Mouse (Mus musculus): Measurements from ENCODE around the gene Fgfrl1. TPM values are rescaled to one million over a fixed set of nuclear protein-coding genes. Genes with fewer than 3 reads are reported as not detected.
A peak's percentile ranks its signal among the peaks of the same experiment; 100 is the strongest.
"Not testable (repeated sequence)": the region's sequence is repeated elsewhere in the genome, so short reads cannot be mapped to it uniquely, and the experiment has no call there.

Fgfrl1 gene
- polyA plus RNA-seq, 1 experiment from 2014 or later: 26.8 TPM

DNA sequence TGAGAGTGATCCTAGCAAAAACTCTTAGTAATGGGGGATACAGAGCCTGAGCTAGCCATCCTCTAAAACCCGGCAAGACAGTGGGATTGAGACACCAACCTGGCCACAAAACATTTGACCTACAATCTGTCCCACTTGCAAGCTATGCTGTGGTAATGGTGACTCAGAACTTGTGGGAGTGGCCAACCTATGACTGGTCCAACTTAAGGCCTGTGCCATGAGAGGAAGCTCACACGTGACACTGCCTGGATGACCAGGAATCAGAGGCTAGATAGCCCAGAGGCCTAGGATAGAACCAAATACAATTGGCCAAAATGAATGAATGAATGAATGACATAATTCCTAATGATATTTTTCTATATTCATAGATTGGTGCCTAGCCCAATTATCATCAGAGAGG is 49.7 kb downstream of the Fgfrl1 start:
- Histone ChIP-seq H3K27ac (no peak overlapping the region), H3K9me3 (replicated peaks) (no peaks in the 10 kb centered on the region), H3K9ac (no peak overlapping the region), H3K4me1 (no peaks in the 10 kb centered on the region), H3K36me3 (no peaks in the 10 kb centered on the region), H3K27me3 (no peaks in the 10 kb centered on the region), H3K4me2 (no peak overlapping the region), H3K4me3 (replicated peaks) (no peak overlapping the region)
- ATAC-seq (replicated peaks; ENCODE audit: low FRiP score): no peak
- 82% methylated on average over 2 of the region's 2 CpGs for WGBS

DNA sequence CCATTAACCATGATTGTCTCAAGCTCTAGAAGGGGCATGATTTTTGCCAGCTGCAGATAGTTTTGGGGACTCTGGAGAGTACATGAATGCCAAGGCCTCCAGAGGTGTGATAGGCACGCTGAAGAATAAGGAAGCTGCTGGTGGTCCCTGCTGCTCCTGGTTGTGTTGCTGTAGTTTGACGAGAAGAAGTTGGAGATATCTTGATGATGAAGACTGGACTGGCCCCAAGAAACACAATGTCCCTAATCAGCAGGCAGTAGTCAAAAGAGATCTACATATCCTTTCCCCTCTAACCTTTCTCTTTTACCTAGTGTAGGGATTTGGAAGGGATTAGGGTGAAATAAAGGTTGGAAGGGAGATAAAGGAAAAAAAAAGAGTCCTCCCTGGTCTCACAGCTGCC is 50.4 kb downstream of the Fgfrl1 start:
- Histone ChIP-seq H3K27me3 (no peaks in the 10 kb centered on the region), H3K27ac (no peak overlapping the region), H3K4me2 (no peak overlapping the region), H3K9ac (no peak overlapping the region), H3K36me3 (no peaks in the 10 kb centered on the region), H3K4me1 (no peaks in the 10 kb centered on the region), H3K9me3 (replicated peaks) (no peaks in the 10 kb centered on the region), H3K4me3 (replicated peaks) (no peak overlapping the region)
- ATAC-seq (replicated peaks; ENCODE audit: low FRiP score): no peak
- 68% methylated on average over 2 of the region's 2 CpGs for WGBS

DNA sequence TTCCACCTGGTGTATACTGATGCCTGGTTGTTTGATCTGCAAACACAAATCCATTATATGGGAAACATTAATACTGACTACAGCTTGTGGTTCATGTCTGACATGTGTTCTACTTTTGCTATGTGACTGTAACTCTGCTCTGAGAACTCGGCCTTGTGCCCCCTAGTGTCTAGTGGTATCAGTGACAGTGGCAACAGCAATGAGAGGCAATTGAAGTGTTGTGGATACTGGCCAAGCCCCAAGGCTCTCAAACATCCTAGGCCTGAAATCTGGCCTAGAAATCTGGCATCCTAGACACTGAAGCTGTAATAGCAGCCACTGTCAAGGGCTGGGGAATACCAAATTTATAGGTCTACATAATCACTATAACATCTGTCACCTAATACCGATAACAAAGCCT is 51.7 kb downstream of the Fgfrl1 start:
- H3K9me3 ChIP-seq (replicated peaks): no peaks in the 10 kb centered on the region
- 0 out of 2 replicates have a peak, but pooled peaks have one; percentile 29 for ATAC-seq (replicated peaks; ENCODE audit: low FRiP score)

DNA sequence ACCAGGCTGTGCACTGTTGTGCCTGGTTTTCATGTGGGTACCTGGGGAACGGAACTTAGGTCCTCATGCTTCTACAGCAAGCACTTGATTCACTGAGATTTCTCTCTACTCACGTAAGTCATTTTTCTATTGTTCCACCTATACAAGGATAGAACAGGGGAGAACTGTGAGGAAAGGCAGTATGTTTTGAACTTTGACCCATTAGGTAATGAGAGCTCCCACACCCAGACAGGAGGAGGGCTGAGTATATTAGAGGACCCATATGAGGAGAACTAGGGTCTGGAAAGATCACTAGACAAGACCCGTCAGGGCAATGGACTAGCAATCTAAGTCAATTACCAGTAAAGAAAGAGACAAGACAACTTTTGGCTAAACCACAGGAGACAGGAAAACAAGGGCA is 52.4 kb downstream of the Fgfrl1 start:
- no peaks in the 10 kb centered on the region for H3K9me3 ChIP-seq (replicated peaks)
- no peaks in the 10 kb centered on the region for H3K36me3 ChIP-seq
- H3K9ac ChIP-seq: no peak overlapping the region
- no peak for ATAC-seq (replicated peaks; ENCODE audit: low FRiP score)
- WGBS: 73% methylated on average over 3 of the region's 3 CpGs
- H3K4me3 ChIP-seq (replicated peaks): no peak overlapping the region
- H3K27me3 ChIP-seq: no peaks in the 10 kb centered on the region
- no peaks in the 10 kb centered on the region for H3K4me1 ChIP-seq
- no peak overlapping the region for H3K27ac ChIP-seq
- H3K4me2 ChIP-seq: no peak overlapping the region

More for the DNA sequence above, 51.7 kb downstream of the Fgfrl1 start:
- Histone ChIP-seq H3K4me3 (replicated peaks) (no peak overlapping the region), H3K9ac (no peak overlapping the region), H3K4me1 (no peaks in the 10 kb centered on the region), H3K27me3 (no peaks in the 10 kb centered on the region), H3K4me2 (no peak overlapping the region), H3K36me3 (no peaks in the 10 kb centered on the region), H3K27ac (no peak overlapping the region)
- WGBS: 52% methylated on average over 2 of the region's 2 CpGs

DNA sequence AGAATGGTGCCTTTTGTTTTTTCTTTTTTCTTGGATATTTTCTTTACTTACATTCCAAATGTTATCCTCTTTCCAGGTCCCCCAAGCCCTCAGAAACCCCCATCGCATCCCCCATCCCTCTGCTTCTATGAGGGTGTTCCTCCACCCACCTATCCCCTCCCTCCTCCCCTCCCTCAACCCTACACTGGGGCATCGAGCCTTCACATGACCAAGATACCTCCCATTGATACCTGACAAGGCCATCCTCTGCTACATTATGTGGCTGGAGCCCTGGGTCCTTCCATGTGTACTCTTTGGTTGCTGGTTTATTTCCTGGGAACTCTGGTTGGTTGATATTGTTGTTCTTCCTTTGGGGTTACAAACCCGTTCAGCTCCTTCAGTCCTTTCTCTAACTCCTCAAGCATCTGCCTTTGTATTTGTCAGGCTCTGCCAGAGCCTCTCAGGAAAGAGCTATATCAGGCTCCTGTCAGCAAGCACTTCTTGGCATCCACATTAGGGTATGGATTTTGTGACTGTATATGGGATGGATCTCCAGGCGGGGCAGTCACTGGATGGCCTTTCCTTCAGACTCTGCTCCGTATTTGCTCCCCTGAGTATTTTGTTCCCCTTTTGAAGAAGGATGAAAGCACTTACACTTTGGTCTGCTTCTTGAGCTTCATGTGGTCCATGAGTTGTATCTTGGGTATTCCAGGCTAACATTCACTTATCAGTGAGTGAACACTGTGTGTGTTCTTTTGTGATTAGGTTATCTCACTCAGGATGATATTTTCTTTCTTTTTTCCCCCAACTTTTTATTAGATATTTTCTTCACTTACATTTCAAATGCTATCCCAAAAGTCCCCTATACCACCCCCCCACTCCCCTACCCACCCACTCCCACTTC is 58.4 kb downstream of the Fgfrl1 start:
- 81% methylated on average over 5 of the region's 5 CpGs for WGBS
- H3K4me3 ChIP-seq (replicated peaks): no peak overlapping the region
- H3K4me1 ChIP-seq: no peaks in the 10 kb centered on the region
- no peak overlapping the region for H3K27ac ChIP-seq
- no peaks in the 10 kb centered on the region for H3K27me3 ChIP-seq
- no peak overlapping the region for H3K9ac ChIP-seq
- no peak overlapping the region for H3K4me2 ChIP-seq
- no peak for ATAC-seq (replicated peaks; ENCODE audit: low FRiP score)
- H3K9me3 ChIP-seq (replicated peaks): no peaks in the 10 kb centered on the region
- no peaks in the 10 kb centered on the region for H3K36me3 ChIP-seq

DNA sequence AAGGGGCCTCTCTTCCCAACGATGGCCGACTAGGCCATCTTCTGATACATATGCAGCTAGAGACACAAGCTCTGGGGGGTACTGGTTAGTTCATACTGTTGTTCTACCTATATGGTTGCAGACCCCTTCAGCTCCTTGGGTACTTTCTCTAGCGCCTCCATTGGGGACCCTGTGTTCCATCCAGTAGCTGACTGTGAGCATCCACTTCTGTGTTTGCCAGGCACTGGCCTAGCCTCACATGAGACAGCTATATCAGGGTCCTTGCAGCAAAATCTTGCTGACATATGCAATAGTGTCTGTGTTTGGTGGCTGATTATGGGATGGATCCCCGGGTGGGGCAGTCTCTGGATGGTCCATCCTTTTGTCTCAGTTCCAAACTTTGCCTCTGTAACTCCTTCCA is 59.1 kb downstream of the Fgfrl1 start:
- H3K4me1 ChIP-seq; ATAC-seq (replicated peaks; ENCODE audit: low FRiP score); H3K27ac ChIP-seq; H3K36me3 ChIP-seq; H3K4me2 ChIP-seq; H3K4me3 ChIP-seq (replicated peaks); H3K9ac ChIP-seq; H3K27me3 ChIP-seq; H3K9me3 ChIP-seq (replicated peaks): not testable (repeated sequence)
- WGBS: 72% methylated on average over 4 of the region's 4 CpGs

Other genes starting within 250 kb of the Fgfrl1 start
- 0.58 and 0.70 TPM in 2 replicates for gene Mfsd7a, start 243.5 kb upstream of the Fgfrl1 start, polyA plus RNA-seq (2015; fragmentation: Nextera tagmentation; extraction: Ambion mirVana)
- 19.0 and 21.4 TPM in 2 replicates for gene Pcgf3, start 231.2 kb upstream of the Fgfrl1 start, polyA plus RNA-seq (2015; fragmentation: Nextera tagmentation; extraction: Ambion mirVana)
- 1.1 and 2.2 TPM in 2 replicates for gene Cplx1, start 142.4 kb upstream of the Fgfrl1 start, polyA plus RNA-seq (2015; fragmentation: Nextera tagmentation; extraction: Ambion mirVana)
- 53.2 and 53.3 TPM in 2 replicates for gene Gak, start 62.6 kb upstream of the Fgfrl1 start, polyA plus RNA-seq (2015; fragmentation: Nextera tagmentation; extraction: Ambion mirVana)
- 25.5 and 28.1 TPM in 2 replicates for gene Tmem175, start 62.6 kb upstream of the Fgfrl1 start, polyA plus RNA-seq (2015; fragmentation: Nextera tagmentation; extraction: Ambion mirVana)
- 10.2 and 11.1 TPM in 2 replicates for gene Idua, start 32.1 kb upstream of the Fgfrl1 start, polyA plus RNA-seq (2015; fragmentation: Nextera tagmentation; extraction: Ambion mirVana)
- 10.3 and 12.6 TPM in 2 replicates for gene Dgkq, start 22.7 kb upstream of the Fgfrl1 start, polyA plus RNA-seq (2015; fragmentation: Nextera tagmentation; extraction: Ambion mirVana)
- 4.3 and 4.9 TPM in 2 replicates for gene Slc26a1, start 16.8 kb upstream of the Fgfrl1 start, polyA plus RNA-seq (2015; fragmentation: Nextera tagmentation; extraction: Ambion mirVana)
- gene Rnf212, start 82.6 kb downstream of the Fgfrl1 start, polyA plus RNA-seq (2015; fragmentation: Nextera tagmentation; extraction: Ambion mirVana): not detected in 2 replicates
- gene Tmed11, start 103.0 kb downstream of the Fgfrl1 start, polyA plus RNA-seq (2015; fragmentation: Nextera tagmentation; extraction: Ambion mirVana): not detected in 2 replicates
- gene Vmn2r8, start 116.5 kb downstream of the Fgfrl1 start, polyA plus RNA-seq (2015; fragmentation: Nextera tagmentation; extraction: Ambion mirVana): not detected in 2 replicates
- gene Vmn2r9, start 160.2 kb downstream of the Fgfrl1 start, polyA plus RNA-seq (2015; fragmentation: Nextera tagmentation; extraction: Ambion mirVana): not detected in 2 replicates